Mouse (Mus musculus) brown adipose tissue, adult 24 weeks (tissue): ENCODE results near the gene Gm42517. TPM values are rescaled to one million over a fixed set of nuclear protein-coding genes. Genes with fewer than 3 reads are reported as not detected.

Source experiments
- polyA plus RNA-seq: library from polyadenylated mRNA; stranded (reverse); fragments of >200 nt; gene quantifications from 2 replicates; pipeline ENCODE4 v1.2.4, GENCODE M21; 2012; ENCODE audit not compliant: missing spikeins, insufficient read depth, insufficient read length

Gene Gm42517
- polyA plus RNA-seq, 1 experiment, result 1.1 TPM

Other genes with a start within 250 kb of the Gm42517 start
- 103 and 164 TPM in 2 replicates for gene Tmed5, start 235.3 kb downstream of the Gm42517 start, polyA plus RNA-seq
- 0.83 and 1.5 TPM in 2 replicates for gene Ccdc18, start 235.0 kb downstream of the Gm42517 start, polyA plus RNA-seq
- 17.2 and 19.8 TPM in 2 replicates for gene Dr1, start 99.0 kb downstream of the Gm42517 start, polyA plus RNA-seq
- gene Pigg, start 55.3 kb downstream of the Gm42517 start, polyA plus RNA-seq, result 6.2 and 7.6 TPM in 2 replicates
- gene Pde6b, start 20.5 kb upstream of the Gm42517 start, polyA plus RNA-seq, result not detected in 2 replicates
- gene Atp5k, start 66.5 kb upstream of the Gm42517 start, polyA plus RNA-seq, result 2,801 and 3,055 TPM in 2 replicates
- gene Mfsd7a, start 81.0 kb upstream of the Gm42517 start, polyA plus RNA-seq, result 0.55 and 0.92 TPM in 2 replicates
- gene Pcgf3, start 93.3 kb upstream of the Gm42517 start, polyA plus RNA-seq, result 8.4 and 21.9 TPM in 2 replicates
- gene Cplx1, start 182.1 kb upstream of the Gm42517 start, polyA plus RNA-seq, result not detected in 2 replicates